Mouse (Mus musculus): ENCODE data around the gene 1700016D06Rik. TPM values are rescaled to one million over a fixed set of nuclear protein-coding genes. Genes with fewer than 3 reads are reported as not detected.

1700016D06Rik gene
- polyA plus RNA-seq, 1 experiment, result not detected

GRCm38 (mm10) chr8:11628506-11629132, 72.2 kb downstream of the 1700016D06Rik start:
- Histone ChIP-seq H3K27ac (ENCODE audit: control insufficient read depth, insufficient read depth, low read depth, low read length, poor library complexity) (no peak overlapping the region), H3K4me1 (ENCODE audit: control insufficient read depth, insufficient read depth, low read length) (no peaks in the 10 kb centered on the region), H3K4me3 (replicated peaks; ENCODE audit: control insufficient read depth, low read depth, low read length) (no peak overlapping the region)
- TF ChIP-seq CTCF (IDR thresholded peaks at IDR 0.05; ENCODE audit: control insufficient read depth, insufficient read depth, low read length), result no peak
- TF ChIP-seq POLR2A (IDR thresholded peaks at IDR 0.05; ENCODE audit: borderline replicate concordance, control insufficient read depth, low read depth, low read length), result no peak
- 76% methylated on average over 7 of the region's 7 CpGs for WGBS

- Histone ChIP-seq H3K27ac (ENCODE audit: control insufficient read depth, insufficient read depth, low read depth, low read length, poor library complexity) (no peak overlapping the region), H3K4me3 (replicated peaks; ENCODE audit: control insufficient read depth, low read depth, low read length) (no peak overlapping the region), H3K4me1 (ENCODE audit: control insufficient read depth, insufficient read depth, low read length) (no peaks in the 10 kb centered on the region)
- no peak for TF ChIP-seq POLR2A (IDR thresholded peaks at IDR 0.05; ENCODE audit: borderline replicate concordance, control insufficient read depth, low read depth, low read length)
- no peak for TF ChIP-seq CTCF (IDR thresholded peaks at IDR 0.05; ENCODE audit: control insufficient read depth, insufficient read depth, low read length)
- 82% methylated on average over 9 of the region's 9 CpGs for WGBS
Observed at GRCm38 (mm10) chr8:11627717-11628116, 73.1 kb downstream of the 1700016D06Rik start.

GRCm38 (mm10) chr8:11625084-11625483, 75.8 kb downstream of the 1700016D06Rik start:
- WGBS, result 66% methylated on average over 4 of the region's 4 CpGs
- TF ChIP-seq CTCF (IDR thresholded peaks at IDR 0.05; ENCODE audit: control insufficient read depth, insufficient read depth, low read length), result no peak
- Histone ChIP-seq H3K27ac (ENCODE audit: control insufficient read depth, insufficient read depth, low read depth, low read length, poor library complexity) (no peak overlapping the region), H3K4me3 (replicated peaks; ENCODE audit: control insufficient read depth, low read depth, low read length) (no peak overlapping the region), H3K4me1 (ENCODE audit: control insufficient read depth, insufficient read depth, low read length) (no peaks in the 10 kb centered on the region)

- Histone ChIP-seq H3K4me3 (replicated peaks; ENCODE audit: control insufficient read depth, low read depth, low read length) (no peak overlapping the region), H3K4me1 (ENCODE audit: control insufficient read depth, insufficient read depth, low read length) (no peaks in the 10 kb centered on the region), H3K27ac (ENCODE audit: control insufficient read depth, insufficient read depth, low read depth, low read length, poor library complexity) (no peak overlapping the region)
- 85% methylated on average over 3 of the region's 3 CpGs for WGBS
- TF ChIP-seq POLR2A (IDR thresholded peaks at IDR 0.05; ENCODE audit: borderline replicate concordance, control insufficient read depth, low read depth, low read length) (no peak), CTCF (IDR thresholded peaks at IDR 0.05; ENCODE audit: control insufficient read depth, insufficient read depth, low read length) (no peak)
Observed at GRCm38 (mm10) chr8:11619091-11619490, 81.8 kb downstream of the 1700016D06Rik start.

GRCm38 (mm10) chr8:11618063-11618462, 82.8 kb downstream of the 1700016D06Rik start:
- no peak overlapping the region for H3K4me3 ChIP-seq (replicated peaks; ENCODE audit: control insufficient read depth, low read depth, low read length)
- TF ChIP-seq POLR2A (IDR thresholded peaks at IDR 0.05; ENCODE audit: borderline replicate concordance, control insufficient read depth, low read depth, low read length) (no peak), CTCF (IDR thresholded peaks at IDR 0.05; ENCODE audit: control insufficient read depth, insufficient read depth, low read length) (no peak)
- 89% methylated on average over 2 of the region's 2 CpGs for WGBS

GRCm38 (mm10) chr8:11616294-11616693, 84.6 kb downstream of the 1700016D06Rik start:
- no peaks in the 10 kb centered on the region for H3K4me1 ChIP-seq (ENCODE audit: control insufficient read depth, insufficient read depth, low read length)
- 7% methylated on average over 1 of the region's 1 CpGs for WGBS
- H3K27ac ChIP-seq (ENCODE audit: control insufficient read depth, insufficient read depth, low read depth, low read length, poor library complexity), result no peak overlapping the region
- H3K4me3 ChIP-seq (replicated peaks; ENCODE audit: control insufficient read depth, low read depth, low read length), result no peak overlapping the region
- peak; percentile 85 for TF ChIP-seq CTCF (IDR thresholded peaks at IDR 0.05; ENCODE audit: control insufficient read depth, insufficient read depth, low read length)
- TF ChIP-seq POLR2A (IDR thresholded peaks at IDR 0.05; ENCODE audit: borderline replicate concordance, control insufficient read depth, low read depth, low read length), result no peak

More at GRCm38 (mm10) chr8:11618063-11618462, 82.8 kb downstream of the 1700016D06Rik start:
- Histone ChIP-seq H3K4me1 (ENCODE audit: control insufficient read depth, insufficient read depth, low read length) (no peaks in the 10 kb centered on the region), H3K27ac (ENCODE audit: control insufficient read depth, insufficient read depth, low read depth, low read length, poor library complexity) (no peak overlapping the region)

GRCm38 (mm10) chr8:11614126-11614835, 86.6 kb downstream of the 1700016D06Rik start:
- Histone ChIP-seq H3K4me3 (replicated peaks; ENCODE audit: control insufficient read depth, low read depth, low read length) (no peak overlapping the region), H3K27ac (ENCODE audit: control insufficient read depth, insufficient read depth, low read depth, low read length, poor library complexity) (no peak overlapping the region), H3K4me1 (ENCODE audit: control insufficient read depth, insufficient read depth, low read length) (no peaks in the 10 kb centered on the region)
- WGBS, result 86% methylated on average over 6 of the region's 6 CpGs
- TF ChIP-seq CTCF (IDR thresholded peaks at IDR 0.05; ENCODE audit: control insufficient read depth, insufficient read depth, low read length) (no peak), POLR2A (IDR thresholded peaks at IDR 0.05; ENCODE audit: borderline replicate concordance, control insufficient read depth, low read depth, low read length) (no peak)

GRCm38 (mm10) chr8:11608848-11609247, 92.0 kb downstream of the 1700016D06Rik start:
- no peaks in the 10 kb centered on the region for H3K4me1 ChIP-seq (ENCODE audit: control insufficient read depth, insufficient read depth, low read length)

More at GRCm38 (mm10) chr8:11608848-11609247, 92.0 kb downstream of the 1700016D06Rik start:
- 93% methylated on average over 9 of the region's 9 CpGs for WGBS
- no peak for TF ChIP-seq POLR2A (IDR thresholded peaks at IDR 0.05; ENCODE audit: borderline replicate concordance, control insufficient read depth, low read depth, low read length)
- H3K27ac ChIP-seq (ENCODE audit: control insufficient read depth, insufficient read depth, low read depth, low read length, poor library complexity), result no peak overlapping the region
- H3K4me3 ChIP-seq (replicated peaks; ENCODE audit: control insufficient read depth, low read depth, low read length), result no peak overlapping the region

Other genes starting within 250 kb of the 1700016D06Rik start
- gene Rab20, start 222.4 kb downstream of the 1700016D06Rik start, polyA plus RNA-seq (2011; ENCODE audit: insufficient read depth, insufficient read length, low replicate concordance, missing spikeins), result 3.3 and 6.2 TPM in 2 replicates
- 32.5 and 74.0 TPM in 2 replicates for gene Naxd, start 203.6 kb downstream of the 1700016D06Rik start, polyA plus RNA-seq (2011; ENCODE audit: insufficient read depth, insufficient read length, low replicate concordance, missing spikeins)
- 22.0 and 32.7 TPM in 2 replicates for gene Cars2, start 150.3 kb downstream of the 1700016D06Rik start, polyA plus RNA-seq (2011; ENCODE audit: insufficient read depth, insufficient read length, low replicate concordance, missing spikeins)
- gene Ing1, start 145.5 kb downstream of the 1700016D06Rik start, polyA plus RNA-seq (2011; ENCODE audit: insufficient read depth, insufficient read length, low replicate concordance, missing spikeins), result 26.2 and 44.7 TPM in 2 replicates
- gene Ankrd10, start 65.3 kb downstream of the 1700016D06Rik start, polyA plus RNA-seq (2011; ENCODE audit: insufficient read depth, insufficient read length, low replicate concordance, missing spikeins), result 12.5 and 29.8 TPM in 2 replicates
- 8.3 and 18.6 TPM in 2 replicates for gene Arhgef7, start 26.7 kb upstream of the 1700016D06Rik start, polyA plus RNA-seq (2011; ENCODE audit: insufficient read depth, insufficient read length, low replicate concordance, missing spikeins)
- not detected in 2 replicates for gene Tex29, start 139.4 kb upstream of the 1700016D06Rik start, polyA plus RNA-seq (2011; ENCODE audit: insufficient read depth, insufficient read length, low replicate concordance, missing spikeins)

Data from bone marrow, adult 2 months (tissue).